Mouse (Mus musculus) MEL (cell line): ENCODE results near the gene Vps51. TPM values are rescaled to one million over a fixed set of nuclear protein-coding genes. Genes with fewer than 3 reads are reported as not detected.

Experiments used
- DNase-seq: peaks from one replicate; pipeline ENCODE4 v3.0.0; 2011; ENCODE audit warnings: low read depth, low spot score
- H3K27ac ChIP-seq: 2 replicates; pipeline ENCODE4 v1.5.1; 2012; ENCODE audit warnings: low read depth, mild to moderate bottlenecking, control low read depth, low read length, moderate library complexity; ENCODE audit not compliant: control insufficient read depth
- H3K27me3 ChIP-seq, 2 experiments: fragments of 150-350 bp in 1 of 2; sonication (generic) in 1 of 2; 2 replicates each; pipeline ENCODE4 v1.6.1; 2012; ENCODE audit warnings: low read length in 2 of 2, mild to moderate bottlenecking in 2 of 2, improper control_type of control experiment in 1 of 2, moderate library complexity in 1 of 2; ENCODE audit not compliant: insufficient read depth in 2 of 2, control insufficient read depth in 1 of 2
- H3K36me3 ChIP-seq, 2 experiments: 2 replicates each; pipeline ENCODE4 v1.6.1; 2012 to 2014; ENCODE audit warnings: low read length in 2 of 2, improper control_type of control experiment in 1 of 2, inconsistent platforms in 1 of 2, mild to moderate bottlenecking in 1 of 2; ENCODE audit not compliant: insufficient read depth in 2 of 2, control insufficient read depth in 1 of 2
- H3K4me1 ChIP-seq, 2 experiments: fragments of 150-350 bp in 1 of 2; sonication (generic) in 1 of 2; 2 replicates each; pipeline ENCODE4 v1.6.1; 2012; ENCODE audit warnings: low read length in 2 of 2, improper control_type of control experiment in 1 of 2, mild to moderate bottlenecking in 1 of 2; ENCODE audit not compliant: insufficient read depth in 2 of 2, control insufficient read depth in 1 of 2
- H3K4me3 ChIP-seq, 2 experiments: fragments of 150-350 bp in 1 of 2; sonication (generic) in 1 of 2; 2 replicates each; pipeline ENCODE4 v1.5.1; 2012; ENCODE audit warnings: low read depth in 2 of 2, low read length in 2 of 2, mild to moderate bottlenecking in 2 of 2, moderate library complexity in 2 of 2, control low read depth in 1 of 2, improper control_type of control experiment in 1 of 2; ENCODE audit not compliant: control insufficient read depth in 1 of 2, insufficient read depth in 1 of 2
- H3K79me2 ChIP-seq: 2 replicates; pipeline ENCODE4 v1.6.1; 2012; ENCODE audit warnings: mild to moderate bottlenecking, low read length, moderate library complexity; ENCODE audit not compliant: control insufficient read depth, poor library complexity, insufficient read depth
- H3K9ac ChIP-seq: 2 replicates; pipeline ENCODE4 v1.6.1; 2012; ENCODE audit warnings: low read depth, mild to moderate bottlenecking, control low read depth, low read length, moderate library complexity; ENCODE audit not compliant: control insufficient read depth, poor library complexity, severe bottlenecking
- H3K9me3 ChIP-seq: fragments of 150-350 bp; sonication (generic); replicated peaks from 2 replicates; pipeline ENCODE4 v1.6.1; 2012; ENCODE audit warnings: mild to moderate bottlenecking, low read length, improper control_type of control experiment, moderate library complexity; ENCODE audit not compliant: insufficient read depth
- BHLHE40 ChIP-seq: IDR thresholded peaks from 2 replicates; pipeline ENCODE4 v1.6.1; 2012; ENCODE audit warnings: low read depth, mild to moderate bottlenecking, inconsistent platforms, low read length, improper control_type of control experiment, borderline replicate concordance
- CHD1 ChIP-seq: IDR thresholded peaks from 2 replicates; pipeline ENCODE4 v1.6.1; 2012; ENCODE audit warnings: low read depth, mild to moderate bottlenecking, inconsistent platforms, low read length, improper control_type of control experiment
- CHD2 ChIP-seq: IDR thresholded peaks from 2 replicates; pipeline ENCODE4 v1.6.1; 2011; ENCODE audit warnings: low read length, improper control_type of control experiment
- CTCF ChIP-seq, 3 experiments: IDR thresholded peaks in 2 of 3; conservative IDR thresholded peaks in 1 of 3; 2 replicates each; pipeline ENCODE4 v1.5.1; 2011 to 2012; ENCODE audit warnings: low read length in 3 of 3, low read depth in 2 of 3, mild to moderate bottlenecking in 2 of 3, improper control_type of control experiment in 1 of 3, inconsistent platforms in 1 of 3, mixed read lengths in 1 of 3, moderate library complexity in 1 of 3; ENCODE audit not compliant: control insufficient read depth in 1 of 3, insufficient read depth in 1 of 3, poor library complexity in 1 of 3, severe bottlenecking in 1 of 3
- ELF1 ChIP-seq: IDR thresholded peaks from 2 replicates; pipeline ENCODE4 v1.6.1; 2014; ENCODE audit warnings: low read depth, mild to moderate bottlenecking, inconsistent platforms, low read length, improper control_type of control experiment, moderate library complexity
- EP300 ChIP-seq, 2 experiments: IDR thresholded peaks; 2 replicates each; pipeline ENCODE4 v1.6.1; 2011; ENCODE audit warnings: improper control_type of control experiment in 2 of 2, low read length in 2 of 2, low read depth in 1 of 2, mild to moderate bottlenecking in 1 of 2
- ETS1 ChIP-seq: IDR thresholded peaks from 2 replicates; pipeline ENCODE4 v1.6.1; 2012; ENCODE audit warnings: low read depth, mild to moderate bottlenecking, inconsistent platforms, low read length, improper control_type of control experiment, moderate library complexity
- GABPA ChIP-seq: IDR thresholded peaks from 2 replicates; pipeline ENCODE4 v1.6.1; 2012; ENCODE audit warnings: low read depth, mild to moderate bottlenecking, inconsistent platforms, low read length, improper control_type of control experiment, moderate library complexity
- HCFC1 ChIP-seq: IDR thresholded peaks from 2 replicates; pipeline ENCODE4 v1.6.1; 2012; ENCODE audit warnings: low read depth, mild to moderate bottlenecking, inconsistent platforms, low read length, improper control_type of control experiment, moderate library complexity
- JUND ChIP-seq: IDR thresholded peaks from 2 replicates; pipeline ENCODE4 v1.6.1; 2011; ENCODE audit warnings: low read depth, mild to moderate bottlenecking, improper control_type of control experiment, low read length
- MAX ChIP-seq: IDR thresholded peaks from 2 replicates; pipeline ENCODE4 v1.6.1; 2011; ENCODE audit warnings: low read length, improper control_type of control experiment
- MAZ ChIP-seq: IDR thresholded peaks from 2 replicates; pipeline ENCODE4 v1.6.1; 2012; ENCODE audit warnings: low read depth, mild to moderate bottlenecking, inconsistent platforms, low read length, improper control_type of control experiment
- MEF2A ChIP-seq: IDR thresholded peaks from 2 replicates; pipeline ENCODE4 v1.6.1; 2014; ENCODE audit warnings: low read depth, mild to moderate bottlenecking, inconsistent platforms, low read length, improper control_type of control experiment; ENCODE audit not compliant: poor library complexity, insufficient replicate concordance, severe bottlenecking; ENCODE audit errors: extremely low read depth
- MXI1 ChIP-seq: IDR thresholded peaks from 2 replicates; pipeline ENCODE4 v1.6.1; 2011; ENCODE audit warnings: mild to moderate bottlenecking, low read depth, low read length, improper control_type of control experiment
- MYB ChIP-seq: IDR thresholded peaks from 2 replicates; pipeline ENCODE4 v1.6.1; 2011; ENCODE audit warnings: mild to moderate bottlenecking, low read depth, low read length, improper control_type of control experiment
- MYC ChIP-seq: IDR thresholded peaks from 2 replicates; pipeline ENCODE4 v1.6.1; 2011; ENCODE audit warnings: low read depth, mild to moderate bottlenecking, low read length, improper control_type of control experiment, moderate library complexity
- NELFE ChIP-seq: IDR thresholded peaks from 2 replicates; pipeline ENCODE4 v1.6.1; 2011; ENCODE audit warnings: low read depth, low read length, improper control_type of control experiment
- NRF1 ChIP-seq: IDR thresholded peaks from 2 replicates; pipeline ENCODE4 v1.6.1; 2014; ENCODE audit warnings: low read depth, mild to moderate bottlenecking, inconsistent platforms, low read length, improper control_type of control experiment, moderate library complexity; ENCODE audit not compliant: poor library complexity, insufficient read depth, severe bottlenecking
- POLR2A ChIP-seq, 2 experiments: IDR thresholded peaks; 2 replicates each; pipeline ENCODE4 v1.6.1; 2011 to 2012; ENCODE audit warnings: low read length in 2 of 2, mild to moderate bottlenecking in 2 of 2, control low read depth in 1 of 2, improper control_type of control experiment in 1 of 2, low read depth in 1 of 2, moderate library complexity in 1 of 2; ENCODE audit not compliant: control insufficient read depth in 1 of 2, insufficient read depth in 1 of 2, poor library complexity in 1 of 2
- POLR2AphosphoS5 ChIP-seq: IDR thresholded peaks from 2 replicates; pipeline ENCODE4 v1.6.1; 2012; ENCODE audit warnings: low read depth, borderline replicate concordance, mild to moderate bottlenecking, inconsistent platforms, low read length, moderate library complexity, mixed read lengths
- RAD21 ChIP-seq: IDR thresholded peaks from 2 replicates; pipeline ENCODE4 v1.6.1; 2011; ENCODE audit warnings: mild to moderate bottlenecking, low read depth, low read length, improper control_type of control experiment
- RCOR1 ChIP-seq: IDR thresholded peaks from 2 replicates; pipeline ENCODE4 v1.6.1; 2012; ENCODE audit warnings: low read depth, mild to moderate bottlenecking, inconsistent platforms, low read length, improper control_type of control experiment
- SIN3A ChIP-seq: IDR thresholded peaks from 2 replicates; pipeline ENCODE4 v1.6.1; 2012; ENCODE audit warnings: low read length, improper control_type of control experiment, inconsistent platforms
- SMC3 ChIP-seq: IDR thresholded peaks from 2 replicates; pipeline ENCODE4 v1.6.1; 2011; ENCODE audit warnings: low read depth, low read length, improper control_type of control experiment
- TAL1 ChIP-seq: IDR thresholded peaks from 2 replicates; pipeline ENCODE4 v1.6.1; 2012; ENCODE audit warnings: mild to moderate bottlenecking, inconsistent platforms, low read length, moderate library complexity, mixed read lengths
- TBP ChIP-seq: IDR thresholded peaks from 2 replicates; pipeline ENCODE4 v1.8.0; 2011; ENCODE audit warnings: low read depth, low read length, improper control_type of control experiment
- TCF12 ChIP-seq: IDR thresholded peaks from 2 replicates; pipeline ENCODE4 v1.6.1; 2014; ENCODE audit warnings: low read depth, mild to moderate bottlenecking, inconsistent platforms, low read length, improper control_type of control experiment, moderate library complexity
- UBTF ChIP-seq: IDR thresholded peaks from 2 replicates; pipeline ENCODE4 v1.6.1; 2012; ENCODE audit warnings: low read depth, mild to moderate bottlenecking, inconsistent platforms, low read length, improper control_type of control experiment, moderate library complexity, borderline replicate concordance; ENCODE audit not compliant: insufficient read depth
- USF1 ChIP-seq: IDR thresholded peaks from 2 replicates; pipeline ENCODE4 v1.6.1; 2014; ENCODE audit warnings: low read depth, mild to moderate bottlenecking, inconsistent platforms, low read length, improper control_type of control experiment, moderate library complexity
- USF2 ChIP-seq, 2 experiments: IDR thresholded peaks; 2 replicates each; pipeline ENCODE4 v1.6.1; 2011 to 2012; ENCODE audit warnings: improper control_type of control experiment in 2 of 2, low read length in 2 of 2, borderline replicate concordance in 1 of 2, inconsistent platforms in 1 of 2, low read depth in 1 of 2, mild to moderate bottlenecking in 1 of 2; ENCODE audit not compliant: insufficient read depth in 1 of 2
- ZC3H11A ChIP-seq: IDR thresholded peaks from 2 replicates; pipeline ENCODE4 v1.6.1; 2012; ENCODE audit warnings: low read depth, mild to moderate bottlenecking, inconsistent platforms, low read length, improper control_type of control experiment
- ZMIZ1 ChIP-seq: IDR thresholded peaks from 2 replicates; pipeline ENCODE4 v1.6.1; 2012; ENCODE audit warnings: low read depth, mild to moderate bottlenecking, inconsistent platforms, low read length, improper control_type of control experiment, moderate library complexity
- ZNF384 ChIP-seq: IDR thresholded peaks from 2 replicates; pipeline ENCODE4 v1.6.1; 2012; ENCODE audit warnings: low read depth, mild to moderate bottlenecking, inconsistent platforms, low read length, improper control_type of control experiment
- polyA plus RNA-seq, 2 experiments: library from polyadenylated mRNA; stranded (reverse) in 1 of 2; unstranded in 1 of 2; fragments of >175 nt in 1 of 2; fragments of >200 nt in 1 of 2; gene quantifications; 2 replicates each; pipeline versions ENCODE4 v1.2.1 to v1.2.4; 2012; ENCODE audit warnings: low replicate concordance in 2 of 2, low read depth in 1 of 2; ENCODE audit not compliant: insufficient read length in 2 of 2, insufficient read depth in 1 of 2, missing spikeins in 1 of 2
- total RNA-seq: library from RNA; depleted of rRNA; stranded (reverse); fragments of 300-350 nt; gene quantifications from 2 replicates; pipeline ENCODE4 v1.2.3, GENCODE M21; 2012; rRNA removed

The Vps51 gene
- total RNA-seq (29.4 and 30.9 TPM in 2 replicates), polyA plus RNA-seq (10 to 100 TPM in 1 of 2 experiments, not detected in 1; 60.5 TPM)

GRCm38 (mm10) chr19:6076564-6077393 lies at the start of gene Vps51:
Vps51 (minus strand) TSS chr19:6077231.
- peak within 1 kb of the TSS; percentile 72 for H3K27ac ChIP-seq
- peaks cover 0 to 7% of the 10 kb centered on the region in 2 experiments; a peak in 2 of 4 replicates for H3K4me1 ChIP-seq
- no peaks in the 10 kb centered on the region for H3K27me3 ChIP-seq
- peak within 1 kb of the TSS; percentile 79 to 89 for H3K4me3 ChIP-seq
- peak within 1 kb of the TSS; percentile 88 for H3K9ac ChIP-seq
- H3K9me3 ChIP-seq, result no peaks in the 10 kb centered on the region
- peaks cover 0 to 4% of the 10 kb centered on the region in 2 experiments; a peak in 1 of 4 replicates for H3K36me3 ChIP-seq
- peaks cover 12% of the 10 kb centered on the region for H3K79me2 ChIP-seq
- peak; percentile 97 for DNase-seq
- TF ChIP-seq CHD1 (no peak), BHLHE40 (no peak), RAD21 (no peak), NELFE (peak; percentile 73), USF2 (IDR thresholded peaks at IDR 0.05; ENCODE audit: borderline replicate concordance in 1 of 2, insufficient read depth in 1 of 2, low read depth in 1 of 2, low read length in 2 of 2) (no peak), ZMIZ1 (peak; percentile 23; the same call in 1 of the 2 replicates), SMC3 (no peak; the same call in 1 of the 2 replicates), NRF1 (no peak), TCF12 (peak; percentile 78), MAZ (peak; percentile 92), MEF2A (0 out of 2 replicates have a peak, but pooled peaks have one; percentile 36), MAX (peak; percentile 67; the same call in 1 of the 2 replicates), MXI1 (peak; percentile 94), USF1 (peak; percentile 33; the same call in 1 of the 2 replicates), POLR2AphosphoS5 (no peak), MYC (peak; percentile 81), UBTF (0 out of 2 replicates have a peak, but pooled peaks have one; percentile 63), ZC3H11A (0 out of 2 replicates have a peak, but pooled peaks have one; percentile 2), RCOR1 (peak; percentile 52; the same call in 1 of the 2 replicates), CHD2 (peak; percentile 50; the same call in 1 of the 2 replicates), GABPA (no peak), TAL1 (no peak), POLR2A (IDR thresholded peaks at IDR 0.05; ENCODE audit: control insufficient read depth in 1 of 2, insufficient read depth in 1 of 2, low read depth in 1 of 2, low read length in 2 of 2, poor library complexity in 1 of 2) (peak; percentile 62 to 76; a peak in 3 of 4 replicates), ZNF384 (peak; percentile 60; the same call in 1 of the 2 replicates), EP300 (IDR thresholded peaks at IDR 0.05; ENCODE audit: low read depth in 1 of 2, low read length in 2 of 2) (peak in 1 of 2 experiments; percentile 41; a peak in 1 of 4 replicates), ELF1 (peak; percentile 89), JUND (peak; percentile 12; the same call in 1 of the 2 replicates), HCFC1 (peak; percentile 93), CTCF (IDR thresholded peaks at IDR 0.05 in 2 of 3, conservative IDR thresholded peaks at IDR 0.05 in 1 of 3; ENCODE audit: control insufficient read depth in 1 of 3, insufficient read depth in 1 of 3, low read depth in 2 of 3, low read length in 3 of 3, poor library complexity in 1 of 3, severe bottlenecking in 1 of 3) (no peak; a peak in 1 of 6 replicates), ETS1 (peak; percentile 68), TBP (peak; percentile 89), MYB (no peak), SIN3A (peak; percentile 96)
